1 mouse cellular context compared by ENCODE assay signal in genomic region chr15:100022923-100023322, GRCm38 (mm10).
A peak's percentile ranks its signal among the peaks of the same experiment; 100 is the strongest.
TF ChIP-seq lines count a peak whose summit lies in the region.

No protein-coding gene starts in this region.

TF ChIP-seq in CH12.LX, 34 proteins besides CTCF, POLR2A, EP300 and RAD21 (continued from another document):
- peak; percentile 51; the same call in 1 of the 2 replicates for TF ChIP-seq IRF4 (IDR thresholded peaks at IDR 0.05; ENCODE audit: low read depth, low read length)
- TF ChIP-seq NRF1 (IDR thresholded peaks at IDR 0.05; ENCODE audit: low read depth, low read length) = no peak
- no peak; the same call in 1 of the 2 replicates for TF ChIP-seq JUND (conservative IDR thresholded peaks at IDR 0.05; ENCODE audit: low read depth, low read length)
- TF ChIP-seq NELFE (IDR thresholded peaks at IDR 0.05; ENCODE audit: low read depth, low read length) = peak; percentile 51; the same call in 1 of the 2 replicates
- TF ChIP-seq HCFC1 (IDR thresholded peaks at IDR 0.05; ENCODE audit: low read depth, low read length) = no peak
- no peak for TF ChIP-seq CHD1 (IDR thresholded peaks at IDR 0.05; ENCODE audit: low read depth, low read length)
- TF ChIP-seq ETS1 (conservative IDR thresholded peaks at IDR 0.05; ENCODE audit: low read depth, low read length) = no peak
- TF ChIP-seq ZNF384 (IDR thresholded peaks at IDR 0.05; ENCODE audit: low read depth, low read length) = peak; percentile 79
- no peak for TF ChIP-seq MAZ (IDR thresholded peaks at IDR 0.05; ENCODE audit: low read depth, low read length)
- TF ChIP-seq ELF1 (IDR thresholded peaks at IDR 0.05; ENCODE audit: low read depth, low read length) = no peak
- no peak for TF ChIP-seq MEF2A (IDR thresholded peaks at IDR 0.05; ENCODE audit: borderline replicate concordance, low read depth, low read length)
- no peak for TF ChIP-seq BHLHE40 (IDR thresholded peaks at IDR 0.05; ENCODE audit: low read depth, low read length)
- 0 out of 2 replicates have a peak, but pooled peaks have one; percentile 52 for TF ChIP-seq MYC (IDR thresholded peaks at IDR 0.05; ENCODE audit: low read depth, low read length)
- peak; percentile 78 for TF ChIP-seq SMC3 (IDR thresholded peaks at IDR 0.05; ENCODE audit: low read depth, low read length)
- no peak for TF ChIP-seq ZKSCAN1 (IDR thresholded peaks at IDR 0.05; ENCODE audit: borderline replicate concordance, low read depth, low read length)
- TF ChIP-seq ZMIZ1 (IDR thresholded peaks at IDR 0.05; ENCODE audit: low read depth, low read length) = no peak
